Mouse (Mus musculus): ENCODE measurements around the gene Cbx5.

DNA sequence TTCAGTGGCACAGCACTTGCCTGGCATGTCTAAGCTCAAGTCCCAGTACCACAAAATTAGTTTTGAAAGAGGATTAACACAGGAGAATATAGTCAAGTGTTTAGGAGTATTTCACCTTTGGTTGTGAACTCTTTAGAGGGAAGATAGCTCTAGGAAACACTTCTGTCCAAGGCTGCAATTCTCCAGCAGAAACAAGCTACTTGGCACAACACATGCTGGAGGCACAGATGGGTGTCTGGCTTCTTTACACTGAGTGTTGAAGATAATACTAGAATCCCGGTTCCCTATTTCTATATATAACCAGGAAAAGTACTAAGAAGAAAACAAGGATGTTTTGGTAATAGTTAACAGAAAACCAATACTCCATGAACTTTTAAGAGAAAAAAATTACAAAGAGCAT is 42.8 kb downstream of the Cbx5 start:
- no peak for TF ChIP-seq POLR2A (IDR thresholded peaks at IDR 0.05; ENCODE audit: insufficient read depth, low read depth, low read length)
- no peak for TF ChIP-seq CTCF (IDR thresholded peaks at IDR 0.05)
